Mouse (Mus musculus) c-Kit-positive CD71-positive TER-119-negative erythroid progenitor cells, embryonic 14.5 days (primary cell): ENCODE data around the gene Zg16.
"Not testable (repeated sequence)": the region's sequence is repeated elsewhere in the genome, so short reads cannot be mapped to it uniquely, and the experiment has no call there.

ENCODE experiments used
- DNase-seq: peaks from one replicate; pipeline ENCODE4 v3.0.0-alpha.2; 2013; ENCODE audit warnings: low read depth

The Zg16 gene

GRCm38 (mm10) chr7:127103960-127104359, 16.8 kb upstream of the Zg16 start:
- DNase-seq = no peak

DNA sequence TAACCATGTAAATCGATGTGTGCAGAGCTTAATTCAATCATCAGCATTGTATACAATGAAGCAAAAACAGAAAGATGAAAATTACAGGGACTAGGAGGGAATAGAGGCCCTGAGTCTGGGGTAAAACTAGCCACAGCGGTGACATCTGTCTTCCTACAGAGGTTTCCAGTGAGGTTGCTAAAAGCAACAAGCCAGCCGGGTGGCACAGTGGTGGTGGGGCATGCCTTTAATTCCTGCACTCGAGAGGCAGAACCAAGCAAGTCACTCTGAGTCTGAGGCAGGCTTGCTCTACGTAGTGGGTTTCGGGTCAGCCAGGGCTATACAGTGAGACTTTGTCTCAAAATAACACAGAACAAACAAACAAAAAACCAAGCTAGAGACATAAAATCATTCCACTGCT, 15.0 kb upstream of the Zg16 start:
- no peak for DNase-seq

DNA sequence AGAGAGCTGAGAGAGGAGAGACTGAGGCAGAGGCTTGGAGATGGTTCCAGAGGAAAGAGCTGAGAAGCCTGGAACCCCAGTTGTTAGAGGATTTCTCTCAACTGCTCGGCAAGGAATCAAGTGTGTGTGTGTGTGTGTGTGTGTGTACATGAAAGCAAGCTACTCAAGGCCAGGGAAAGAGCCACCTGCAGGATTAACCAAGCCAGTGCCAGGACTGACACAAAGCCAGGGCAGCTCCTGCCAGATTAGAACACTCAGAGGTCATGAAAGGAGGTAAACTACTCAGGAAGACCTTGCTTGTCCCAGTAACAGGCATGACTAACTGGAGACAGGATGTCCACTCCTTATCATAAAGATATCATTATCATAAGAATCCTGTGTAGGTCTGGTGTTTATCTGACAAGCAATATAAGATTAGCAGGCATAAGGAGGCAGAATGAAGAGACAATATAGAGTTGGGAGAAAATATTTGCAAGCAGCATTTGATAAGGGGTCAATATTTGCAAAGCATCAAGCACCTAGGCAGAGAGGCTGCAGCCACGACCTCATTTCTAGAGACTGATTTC, 14.4 kb upstream of the Zg16 start:
- no peak for DNase-seq

DNA sequence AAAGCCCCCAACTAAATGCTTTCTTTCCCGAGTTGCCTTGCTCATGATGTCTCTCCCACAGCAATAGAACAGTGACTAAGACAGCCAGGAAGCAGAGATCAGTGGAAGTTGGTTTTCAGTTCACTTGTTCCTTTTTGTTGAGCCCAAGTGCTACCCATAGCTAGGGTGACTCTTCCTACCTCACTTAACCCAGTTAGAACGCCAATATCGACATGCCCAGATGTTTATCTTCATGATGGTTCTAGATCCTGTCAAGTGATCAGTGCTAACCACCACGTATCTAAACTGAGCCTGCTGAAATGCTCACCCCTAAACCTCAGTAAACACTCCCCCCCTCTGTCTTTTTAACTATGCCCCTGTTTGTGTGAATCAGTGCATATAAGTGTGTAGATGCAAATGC, 12.4 kb upstream of the Zg16 start:
- no peak for DNase-seq

DNA sequence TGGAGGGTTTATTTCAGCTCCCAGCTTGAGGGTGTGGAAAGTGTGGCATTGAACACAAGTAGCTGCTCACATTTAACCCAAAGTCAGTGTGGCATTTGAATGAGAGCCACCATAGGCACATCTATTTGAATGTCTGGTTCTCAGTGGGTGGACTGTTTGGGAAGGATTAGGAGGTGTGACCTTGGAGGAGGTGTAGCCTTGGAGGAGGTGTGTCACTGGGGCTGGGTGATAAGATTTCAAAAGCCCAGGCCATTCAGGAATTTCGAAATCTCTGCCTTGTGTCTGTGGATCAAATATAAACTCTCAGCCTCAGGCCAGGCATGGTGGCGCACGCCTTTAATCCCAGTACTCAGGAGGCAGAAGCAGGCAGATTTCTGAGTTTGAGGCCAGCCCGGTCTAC, 11.8 kb upstream of the Zg16 start:
- DNase-seq = no peak

GRCm38 (mm10) chr7:127098521-127098920, 11.4 kb upstream of the Zg16 start:
- no peak for DNase-seq

DNA sequence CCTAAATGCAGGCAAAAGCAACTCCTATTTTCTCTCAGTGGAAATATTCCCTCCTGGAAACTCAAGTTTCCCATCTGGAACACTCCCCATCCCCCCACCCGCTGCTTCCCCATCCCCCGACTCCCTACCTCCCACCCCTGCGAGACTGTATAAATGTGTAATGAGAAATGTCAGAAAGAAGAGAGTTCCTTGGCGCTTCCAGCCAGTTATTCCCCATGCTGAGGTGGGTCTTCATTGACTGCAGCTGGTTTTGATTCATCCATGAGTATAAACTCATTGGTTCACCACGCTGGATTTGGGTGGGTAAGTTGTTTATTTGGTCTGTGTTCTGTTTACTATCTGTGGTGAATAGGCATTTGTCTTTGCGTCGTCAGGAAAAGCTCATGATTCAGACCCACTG, 9.3 kb upstream of the Zg16 start:
- no peak for DNase-seq

DNA sequence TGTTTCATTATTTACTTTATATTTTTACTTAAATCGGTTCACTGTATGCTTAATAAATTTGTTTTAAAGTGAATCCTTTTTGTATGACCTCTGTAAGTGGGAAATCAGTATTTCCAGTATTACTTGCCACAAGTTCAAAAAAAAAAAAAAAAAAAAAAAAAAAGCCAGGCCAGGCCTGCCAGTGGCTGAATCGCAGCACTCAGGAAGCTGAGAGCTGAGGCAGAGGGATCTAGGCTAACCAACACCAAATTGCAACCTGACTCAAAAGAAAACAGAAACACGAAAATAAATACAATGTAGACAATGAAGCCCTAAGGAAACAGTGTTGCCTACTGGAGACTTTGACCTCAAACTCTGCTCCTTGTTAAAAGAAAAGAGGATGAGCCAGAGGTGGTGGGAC, 6.8 kb upstream of the Zg16 start:
- DNase-seq = no peak

DNA sequence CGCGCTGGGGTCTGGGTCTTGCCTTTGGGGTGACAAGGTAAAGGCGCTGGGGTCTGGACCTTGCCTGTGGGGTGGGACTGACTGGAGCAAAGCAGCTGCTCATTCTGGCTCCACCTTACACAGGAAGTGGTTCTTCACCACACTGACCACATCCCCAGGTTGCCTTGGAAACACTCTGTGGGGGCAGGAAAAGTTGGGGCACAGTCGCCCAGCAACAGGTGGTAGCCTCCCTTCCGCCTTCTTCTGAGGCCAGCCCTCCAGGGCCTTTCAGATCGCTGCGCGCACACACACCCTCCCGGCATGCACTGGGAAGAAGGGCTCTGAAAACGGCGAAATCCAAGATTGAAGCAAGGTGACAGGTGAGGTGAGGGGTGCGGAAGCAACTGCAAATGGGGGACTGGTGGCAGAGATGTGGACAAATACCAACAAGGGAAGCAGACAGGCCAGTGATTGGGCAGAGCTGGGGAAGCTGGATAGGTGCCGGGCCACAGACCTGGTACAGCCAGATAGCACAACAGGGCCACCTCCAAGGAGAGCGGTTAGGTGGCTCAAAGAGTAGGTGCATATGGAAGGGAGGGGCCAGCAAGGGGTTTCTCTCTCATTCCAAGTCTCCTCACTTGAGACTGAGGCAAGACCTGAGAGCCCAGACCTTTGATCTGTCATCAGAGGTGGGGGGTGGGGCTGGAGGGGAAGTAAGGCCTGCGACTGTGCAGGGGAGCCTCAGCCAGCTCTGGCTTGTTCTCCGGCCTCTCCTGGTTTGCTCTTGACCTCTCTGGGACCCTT, 4.2 kb upstream of the Zg16 start, which contains the start of gene AI467606:
AI467606 (plus strand) TSS at position 246 of the 783 bp plus-strand sequence.
- DNase-seq = peak; percentile 79

GRCm38 (mm10) chr7:127090154-127091113, 3.3 kb upstream of the Zg16 start:
- DNase-seq = no peak

DNA sequence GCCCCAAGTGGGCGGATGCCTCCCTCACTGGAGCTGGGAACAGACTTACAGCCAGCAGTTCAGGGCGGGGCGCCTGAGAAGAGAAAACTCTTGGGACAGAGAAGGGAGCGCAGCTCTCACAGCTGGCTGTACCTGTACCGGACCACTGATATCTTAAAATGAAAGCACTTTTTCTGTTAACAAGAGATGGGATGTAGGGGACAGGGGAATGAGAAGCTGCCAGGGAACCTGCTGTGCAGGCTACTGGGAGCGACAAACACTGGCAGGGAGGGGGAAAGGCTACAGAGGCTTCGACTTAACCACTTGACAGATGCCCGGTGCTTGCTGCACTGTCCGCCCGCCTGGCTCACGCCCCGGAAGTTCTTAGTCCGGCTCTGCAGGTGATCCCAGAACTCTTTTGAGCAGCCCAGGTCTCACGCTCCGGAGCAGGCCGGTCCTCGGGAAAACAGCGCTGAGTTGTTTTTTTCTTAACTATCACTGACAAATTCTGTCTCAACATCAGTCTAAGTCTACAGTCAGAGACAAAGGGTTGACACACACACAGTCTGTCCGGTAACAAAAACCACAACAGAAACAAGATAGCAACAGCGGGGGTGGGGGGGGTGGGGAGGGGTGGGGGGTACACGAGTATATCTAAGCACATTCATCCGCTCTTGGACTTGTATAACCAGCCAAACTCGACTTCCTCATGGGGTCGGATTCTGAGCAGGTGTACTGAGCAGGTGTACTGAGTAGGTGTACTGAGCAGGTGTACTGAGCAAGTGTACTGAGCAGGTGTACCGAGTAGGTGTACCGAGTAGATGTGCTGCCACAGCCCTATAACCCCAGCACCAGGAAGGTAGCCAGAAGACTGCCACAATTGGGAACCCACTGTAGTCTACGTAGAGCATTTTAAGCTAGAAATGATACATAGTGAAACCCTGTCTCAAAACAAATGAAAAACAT, 2.0 kb upstream of the Zg16 start:
- no peak for DNase-seq

DNA sequence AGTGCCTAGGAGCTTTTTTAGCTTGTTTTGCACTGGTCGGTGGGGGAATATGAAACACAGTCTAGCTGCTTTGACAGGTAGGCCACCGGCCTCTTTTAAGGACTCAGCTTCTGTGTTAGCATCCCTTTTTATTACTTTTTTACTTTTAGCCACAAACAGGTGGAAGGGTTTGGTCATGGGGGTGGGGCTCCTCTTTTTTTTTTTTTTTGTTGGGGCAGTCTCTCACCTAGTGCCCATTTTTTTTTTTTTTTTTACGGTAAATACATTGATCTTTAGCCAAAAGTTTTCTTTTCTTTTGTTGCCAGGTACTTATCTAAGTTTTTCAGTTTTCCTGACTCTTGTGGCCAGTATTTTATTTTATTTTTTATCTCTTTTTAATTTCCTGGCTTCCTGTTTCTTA, 955 bp upstream of the Zg16 start:
- no peak for DNase-seq

DNA sequence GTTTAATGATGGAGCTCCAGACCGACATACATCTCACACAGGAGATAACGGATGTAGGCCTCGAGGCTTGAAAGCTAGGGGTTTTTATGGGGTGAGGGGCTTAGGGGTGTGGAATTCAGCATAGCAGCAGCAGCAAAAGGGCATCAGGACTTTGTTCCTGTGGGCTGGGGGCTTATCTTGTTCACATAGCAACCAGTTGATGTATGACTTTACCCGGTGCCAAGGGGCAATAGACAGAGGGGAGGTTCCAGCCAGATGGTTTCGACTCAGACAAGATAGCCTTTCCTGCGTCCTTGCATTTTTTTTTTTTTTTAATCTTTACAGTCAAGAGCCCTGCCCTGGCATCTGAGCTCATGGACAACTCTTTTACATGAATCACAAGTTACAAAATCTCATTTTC, 1.4 kb downstream of the Zg16 start:
- not testable (repeated sequence) for DNase-seq

DNA sequence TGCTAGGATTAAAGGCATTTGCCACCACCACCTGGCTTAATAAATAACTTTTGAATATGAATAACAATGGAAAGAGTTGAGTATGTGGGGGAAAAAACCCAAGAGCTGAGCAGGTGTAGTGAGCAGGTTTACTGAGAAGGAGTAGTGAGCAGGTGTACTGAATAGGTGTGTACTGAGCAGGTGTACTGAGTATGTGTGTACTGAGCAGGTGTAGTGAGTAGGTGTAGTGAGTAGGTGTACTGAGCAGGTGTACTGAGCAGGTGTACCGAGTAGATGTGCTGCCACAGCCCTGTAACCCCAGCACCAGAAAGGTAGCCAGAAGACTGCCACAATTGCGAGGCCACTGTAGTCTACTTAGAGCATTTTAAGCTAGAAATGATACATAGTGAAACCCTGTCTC, 2.3 kb downstream of the Zg16 start:
- DNase-seq = no peak

DNA sequence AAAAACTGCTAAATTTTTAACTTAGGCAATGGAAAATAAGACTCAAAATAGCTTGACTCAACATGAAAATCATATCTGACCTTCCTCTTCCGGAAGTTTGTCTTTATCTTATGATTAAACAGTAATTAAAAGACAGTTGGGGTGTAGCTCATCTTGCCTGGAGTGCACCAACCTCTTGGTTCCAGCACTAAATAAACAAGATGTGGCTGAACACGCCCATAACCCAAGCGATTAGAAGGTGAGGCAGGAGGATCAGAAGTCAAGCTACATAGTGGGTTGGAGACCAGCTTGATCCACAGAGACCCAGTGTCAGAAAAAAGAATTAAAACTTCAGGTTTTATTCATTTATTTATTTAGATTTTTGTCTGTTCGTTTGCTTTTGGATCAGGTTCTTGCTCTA, 3.4 kb downstream of the Zg16 start:
- no peak for DNase-seq

DNA sequence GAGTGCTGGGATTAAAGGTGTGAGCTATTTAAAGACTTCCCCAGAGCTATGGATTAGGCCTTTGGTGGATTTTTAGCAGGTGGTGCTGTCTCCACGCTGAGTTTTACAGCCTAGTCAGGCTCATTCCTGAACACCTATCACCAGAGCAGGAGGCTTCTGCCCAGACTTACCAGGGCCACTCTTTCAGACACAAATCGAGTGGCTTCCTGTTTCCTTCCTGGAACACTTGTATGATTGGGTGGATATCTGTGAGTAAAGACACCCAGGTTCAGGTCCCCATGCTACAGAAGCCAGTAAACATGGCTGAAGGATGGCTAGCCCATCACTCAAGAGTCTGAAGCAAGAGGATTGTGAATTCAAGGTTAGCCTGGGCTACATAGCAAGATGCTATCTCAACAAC, 4.1 kb downstream of the Zg16 start:
- DNase-seq = no peak

- no peak for DNase-seq
Observed at GRCm38 (mm10) chr7:127082271-127082670, 4.9 kb downstream of the Zg16 start.

- no peak for DNase-seq
Observed at GRCm38 (mm10) chr7:127080045-127080444, 7.1 kb downstream of the Zg16 start.

GRCm38 (mm10) chr7:127077692-127078091, 9.4 kb downstream of the Zg16 start:
- DNase-seq = no peak

- no peak for DNase-seq
Observed at GRCm38 (mm10) chr7:127076188-127076587, 10.9 kb downstream of the Zg16 start.

GRCm38 (mm10) chr7:127073221-127073620, 13.9 kb downstream of the Zg16 start:
- no peak for DNase-seq
